Mouse (Mus musculus): ENCODE results near the gene Cdhr2. TPM values are rescaled to one million over a fixed set of nuclear protein-coding genes. Genes with fewer than 3 reads are reported as not detected.
A peak's percentile ranks its signal among the peaks of the same experiment; 100 is the strongest.

The Cdhr2 gene
- total and polyA plus RNA-seq, 3 experiments: not detected

DNA sequence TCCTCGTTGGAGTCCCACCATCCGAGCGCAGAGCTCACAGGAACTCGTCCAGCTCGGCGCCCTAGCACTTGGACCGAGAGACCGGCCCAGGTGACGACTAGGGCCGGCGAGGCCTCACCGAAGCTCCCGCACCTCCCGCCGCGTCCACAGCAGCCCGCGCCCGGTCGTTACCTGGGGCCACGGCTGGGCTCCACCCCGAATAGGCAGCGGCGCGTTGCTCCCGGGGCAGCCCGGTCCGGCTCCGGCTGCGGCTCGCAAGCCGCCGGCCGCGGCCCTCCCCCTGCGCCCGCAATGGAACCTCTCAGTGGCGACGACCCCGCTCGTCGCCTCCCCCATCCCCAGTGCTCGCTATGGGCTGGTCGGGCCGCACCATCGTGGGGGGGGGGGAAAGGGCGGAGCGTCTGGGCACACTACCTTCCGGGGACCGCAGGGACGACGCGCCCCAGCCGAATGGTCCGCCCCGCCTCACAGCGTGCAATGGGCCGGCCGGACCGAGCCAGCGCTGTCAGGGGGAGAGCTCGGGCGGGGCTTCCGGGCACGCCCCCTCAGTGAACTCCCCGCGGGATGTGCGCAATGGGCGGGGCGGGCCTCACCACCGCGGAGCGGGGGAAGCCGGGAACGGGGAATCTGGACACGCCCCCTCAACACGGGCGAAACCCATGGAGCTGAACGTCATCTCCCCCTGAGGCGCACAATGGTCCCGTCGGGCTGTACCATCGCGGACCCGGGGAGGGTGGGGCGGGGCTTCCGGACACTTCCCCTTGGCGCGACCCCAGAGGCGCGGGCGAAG, 7.5 kb upstream of the Cdhr2 start, which contains the start of gene Rnf44 (continued):
- TF ChIP-seq SMC3 (IDR thresholded peaks at IDR 0.05; ENCODE audit: low read depth, low read length) (no peak), ZNF384 (IDR thresholded peaks at IDR 0.05; ENCODE audit: low read depth, low read length) (no peak), EP300 (IDR thresholded peaks at IDR 0.05; ENCODE audit: low read depth in 1 of 2, low read length in 2 of 2) (peak in 1 of 2 experiments; percentile 48; a peak in 2 of 4 replicates)

DNA sequence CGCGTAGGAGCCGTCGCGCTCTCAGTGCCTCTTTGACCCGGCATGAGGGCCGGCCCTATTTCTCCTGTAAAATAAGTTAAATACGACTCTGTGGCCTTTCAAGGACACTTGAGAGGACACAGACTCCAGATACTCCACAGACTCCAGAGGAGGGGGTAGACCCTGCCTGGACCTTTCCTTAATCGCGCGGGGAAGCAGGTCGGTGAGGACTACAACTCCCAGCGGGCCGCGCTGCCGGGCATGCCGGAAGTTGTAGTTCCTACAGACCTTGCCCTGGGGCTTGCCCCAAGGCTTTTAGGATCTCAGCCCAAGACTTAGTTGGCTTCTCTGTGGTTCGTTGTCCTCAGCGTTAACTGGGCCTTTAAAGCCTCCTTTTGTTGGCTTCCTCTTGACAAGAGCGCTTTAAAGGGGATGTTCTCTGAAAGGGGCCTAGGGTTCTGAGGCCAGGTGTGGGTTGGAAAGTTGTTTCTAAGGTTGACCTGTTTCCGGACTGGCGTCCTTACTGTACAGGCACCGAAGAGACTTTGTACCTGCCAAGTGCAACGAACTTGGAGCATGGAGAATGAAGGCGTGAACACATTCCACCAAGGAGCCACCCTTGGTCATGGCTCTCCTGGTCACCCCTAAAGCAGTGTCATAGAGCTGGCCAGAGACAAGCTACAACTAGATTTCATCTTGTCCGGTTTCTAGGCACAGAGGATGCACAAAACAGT, 6.8 kb upstream of the Cdhr2 start:
- Histone ChIP-seq H3K4me3 (ENCODE audit: control insufficient read depth in 1 of 2, insufficient read depth in 1 of 2, low read depth in 2 of 2, low read length in 2 of 2) (peak overlapping the region; percentile 48 to 72), H3K27ac (ENCODE audit: control insufficient read depth, low read depth, low read length) (peak overlapping the region; percentile 96), H3K4me1 (ENCODE audit: control insufficient read depth in 1 of 2, insufficient read depth in 2 of 2, low read length in 2 of 2) (peaks cover 2 to 27% of the 10 kb centered on the region in 2 experiments), H3K36me3 (ENCODE audit: control insufficient read depth in 1 of 2, insufficient read depth in 2 of 2, low read length in 2 of 2) (peaks cover 0 to 14% of the 10 kb centered on the region in 2 experiments; a peak in 2 of 4 replicates), H3K27me3 (ENCODE audit: control insufficient read depth in 1 of 2, insufficient read depth in 2 of 2, low read length in 2 of 2) (no peaks in the 10 kb centered on the region; a peak in 1 of 4 replicates), H3K9me3 (replicated peaks; ENCODE audit: insufficient read depth, low read length) (no peaks in the 10 kb centered on the region), H3K79me2 (ENCODE audit: control insufficient read depth, insufficient read depth, low read length, poor library complexity) (peaks cover 31% of the 10 kb centered on the region), H3K9ac (ENCODE audit: control insufficient read depth, low read depth, low read length, poor library complexity, severe bottlenecking) (peak overlapping the region; percentile 95)
- DNase-seq (ENCODE audit: low read depth, low spot score): peak; percentile 91
- TF ChIP-seq ZMIZ1 (IDR thresholded peaks at IDR 0.05; ENCODE audit: low read depth, low read length) (peak; percentile 78; the same call in 1 of the 2 replicates), TCF12 (IDR thresholded peaks at IDR 0.05; ENCODE audit: low read depth, low read length) (0 out of 2 replicates have a peak, but pooled peaks have one; percentile 6), MAFK (IDR thresholded peaks at IDR 0.05; ENCODE audit: borderline replicate concordance, low read depth, low read length) (no peak), KAT2A (conservative IDR thresholded peaks at IDR 0.05; ENCODE audit: low read depth, low read length) (peak; percentile 95), UBTF (IDR thresholded peaks at IDR 0.05; ENCODE audit: borderline replicate concordance, insufficient read depth, low read depth, low read length) (no peak), BHLHE40 (IDR thresholded peaks at IDR 0.05; ENCODE audit: borderline replicate concordance, low read depth, low read length) (no peak), USF1 (IDR thresholded peaks at IDR 0.05; ENCODE audit: low read depth, low read length) (no peak), ZNF384 (IDR thresholded peaks at IDR 0.05; ENCODE audit: low read depth, low read length) (no peak), E2F4 (IDR thresholded peaks at IDR 0.05; ENCODE audit: borderline replicate concordance, low read depth, low read length) (no peak), ZKSCAN1 (IDR thresholded peaks at IDR 0.05; ENCODE audit: low read depth, low read length) (no peak), RAD21 (IDR thresholded peaks at IDR 0.05; ENCODE audit: low read depth, low read length) (no peak), EP300 (IDR thresholded peaks at IDR 0.05; ENCODE audit: low read depth in 1 of 2, low read length in 2 of 2) (no peak), MEF2A (IDR thresholded peaks at IDR 0.05; ENCODE audit: extremely low read depth, insufficient replicate concordance, low read depth, low read length, poor library complexity, severe bottlenecking) (no peak), MYC (IDR thresholded peaks at IDR 0.05; ENCODE audit: low read depth, low read length) (no peak), MXI1 (IDR thresholded peaks at IDR 0.05; ENCODE audit: low read depth, low read length) (peak; percentile 6; the same call in 1 of the 2 replicates), CTCF (IDR thresholded peaks at IDR 0.05 in 2 of 3, conservative IDR thresholded peaks at IDR 0.05 in 1 of 3; ENCODE audit: control insufficient read depth in 1 of 3, insufficient read depth in 1 of 3, low read depth in 2 of 3, low read length in 3 of 3, poor library complexity in 1 of 3, severe bottlenecking in 1 of 3) (no peak), MAZ (IDR thresholded peaks at IDR 0.05; ENCODE audit: low read depth, low read length) (no peak), ETS1 (IDR thresholded peaks at IDR 0.05; ENCODE audit: low read depth, low read length) (no peak), NRF1 (IDR thresholded peaks at IDR 0.05; ENCODE audit: insufficient read depth, low read depth, low read length, poor library complexity, severe bottlenecking) (0 out of 2 replicates have a peak, but pooled peaks have one; percentile 3), POLR2AphosphoS2 (IDR thresholded peaks at IDR 0.05; ENCODE audit: low read length) (no peak; the same call in none of the 2 replicates), MAX (IDR thresholded peaks at IDR 0.05; ENCODE audit: low read length) (no peak), TAL1 (IDR thresholded peaks at IDR 0.05; ENCODE audit: low read length) (no peak), POLR2AphosphoS5 (IDR thresholded peaks at IDR 0.05; ENCODE audit: borderline replicate concordance, low read depth, low read length) (no peak), MYB (IDR thresholded peaks at IDR 0.05; ENCODE audit: low read depth, low read length) (no peak), GATA1 (IDR thresholded peaks at IDR 0.05; ENCODE audit: low read depth, low read length) (no peak), HCFC1 (IDR thresholded peaks at IDR 0.05; ENCODE audit: low read depth, low read length) (peak; percentile 95), NELFE (IDR thresholded peaks at IDR 0.05; ENCODE audit: low read depth, low read length) (peak; percentile 80), JUND (IDR thresholded peaks at IDR 0.05; ENCODE audit: low read depth, low read length) (no peak), USF2 (IDR thresholded peaks at IDR 0.05; ENCODE audit: borderline replicate concordance in 1 of 2, insufficient read depth in 1 of 2, low read depth in 1 of 2, low read length in 2 of 2) (no peak), GABPA (IDR thresholded peaks at IDR 0.05; ENCODE audit: low read depth, low read length) (no peak)

Measured in MEL (cell line).